ENCODE assay signal across 20 mouse cellular contexts in the genomic region with DNA sequence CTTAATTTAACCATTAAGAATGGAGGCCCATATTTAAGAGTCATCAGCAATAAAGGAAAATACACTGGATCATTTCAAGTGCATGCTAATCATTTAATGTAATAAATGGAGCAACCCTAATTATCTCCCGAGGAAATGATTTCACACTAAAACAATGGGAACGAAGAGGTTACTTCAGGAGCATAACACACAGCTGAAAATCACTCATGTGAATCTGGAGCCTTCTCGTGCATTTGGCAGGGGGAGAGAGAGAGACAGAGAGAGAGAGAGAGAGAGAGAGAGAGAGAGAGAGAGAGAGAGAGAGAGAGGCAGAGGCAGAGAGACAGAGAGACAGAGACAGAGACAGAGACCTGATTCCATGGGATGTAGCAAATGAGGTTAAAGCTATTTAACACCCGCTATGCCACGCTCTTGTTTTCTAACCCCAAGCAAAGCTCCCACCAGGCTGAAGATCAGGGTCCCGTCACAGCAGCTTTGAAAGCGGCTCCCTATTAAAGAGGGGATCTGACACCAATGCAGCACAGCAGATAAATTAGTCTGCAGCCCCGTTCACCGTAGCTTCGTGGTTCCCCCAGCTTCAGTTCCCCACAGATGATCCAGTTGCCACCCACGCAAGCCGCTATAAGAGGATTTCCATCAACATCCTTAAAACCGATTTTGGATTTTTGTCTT. TPM values are rescaled to one million over a fixed set of nuclear protein-coding genes. Genes with fewer than 3 reads are reported as not detected.
A peak's percentile ranks its signal among the peaks of the same experiment; 100 is the strongest.
DNase-seq lines count a peak whose midpoint lies in the region; ATAC-seq and TF ChIP-seq lines count a peak whose summit lies in the region.
"Had no signal": no experiment of that assay in that cellular context is flagged by ENCODE, and none has a peak within 500 bp of the region (broad histone marks: within the 10 kb centered on the region; RNA-seq: fewer than 3 reads in every experiment).

No protein-coding gene starts in this region.

- TF ChIP-seq CTCF in lung, embryonic 14.5 days (IDR thresholded peaks at IDR 0.05; ENCODE audit: low read depth) = no peak
- TF ChIP-seq CTCF in lung, adult 2 months (IDR thresholded peaks at IDR 0.05; ENCODE audit: insufficient read depth, low read length) = no peak

- no peaks in the 10 kb centered on the region for H3K36me3 ChIP-seq in lung, embryonic 14.5 days (ENCODE audit: insufficient read depth)
- no peaks in the 10 kb centered on the region for H3K36me3 ChIP-seq in midbrain, embryonic 11.5 days (ENCODE audit: control insufficient read depth, insufficient read depth, low read length)
- H3K36me3 ChIP-seq: embryonic facial prominence, embryonic 12.5 days; heart, embryonic 10.5 days; limb, embryonic 15.5 days had no signal

- H3K4me3 ChIP-seq in lung, embryonic 14.5 days (ENCODE audit: low read depth, low read length) = no peak overlapping the region
- H3K4me3 ChIP-seq in lung, adult 2 months (replicated peaks; ENCODE audit: extremely low read depth, low read depth, low read length) = no peak overlapping the region
- H3K4me3 ChIP-seq in midbrain, embryonic 11.5 days (ENCODE audit: low read depth, low read length) = no peak overlapping the region
- H3K4me3 ChIP-seq: embryonic facial prominence, embryonic 12.5 days; heart, embryonic 10.5 days; layer of hippocampus, adult 2 months; limb, embryonic 15.5 days; myocyte had no signal

- no peaks in the 10 kb centered on the region; the same call in 1 of the 2 replicates for H3K4me1 ChIP-seq in lung, embryonic 14.5 days (ENCODE audit: insufficient read depth)
- H3K4me1 ChIP-seq in lung, adult 2 months (ENCODE audit: control insufficient read depth, insufficient read depth, low read length) = no peaks in the 10 kb centered on the region
- H3K4me1 ChIP-seq in midbrain, embryonic 11.5 days (ENCODE audit: control insufficient read depth, insufficient read depth, low read length) = peaks cover 35% of the 10 kb centered on the region
- H3K4me1 ChIP-seq: heart, embryonic 10.5 days; limb, embryonic 15.5 days had no signal

- 50% methylated on average over 13 of the region's 13 CpGs for WGBS in lung, embryonic 14.5 days
- 66% methylated on average over 13 of the region's 13 CpGs for WGBS in lung, adult 2 months
- 24% methylated on average over 13 of the region's 13 CpGs for whole genome bisulfite sequencing in midbrain, embryonic 11.5 days

- peak; percentile 53 for DNase-seq in heart, adult 11 months
- DNase-seq in heart, adult 8-10 months (ENCODE audit: low spot score) = no peak
- no peak for DNase-seq in lung, embryonic 14.5 days
- no peak for DNase-seq in lung, adult 2 months
- no peak for DNase-seq in midbrain, embryonic 11.5 days (ENCODE audit: low spot score, missing footprints)
- peak; percentile 32 for DNase-seq in retina, embryonic 14.5 days (ENCODE audit: low spot score)
- DNase-seq in layer of hippocampus, adult 9-11 months = no peak
- DNase-seq: cerebellum, postnatal 25 days; gastrocnemius, postnatal 10 days; liver, postnatal 0 days; right cerebral cortex, postnatal 25 days had no signal

- H3K4me2 ChIP-seq in lung, embryonic 14.5 days = no peak overlapping the region
- peak overlapping the region; percentile 12; the same call in 1 of the 2 replicates for H3K4me2 ChIP-seq in midbrain, embryonic 11.5 days
- H3K4me2 ChIP-seq: embryonic facial prominence, embryonic 12.5 days; limb, embryonic 15.5 days had no signal

- no peaks in the 10 kb centered on the region for H3K9me3 ChIP-seq in lung, embryonic 14.5 days (ENCODE audit: low read depth, low read length)
- H3K9me3 ChIP-seq in midbrain, embryonic 11.5 days (ENCODE audit: control insufficient read depth, low read length) = no peaks in the 10 kb centered on the region
- H3K9me3 ChIP-seq: embryonic facial prominence, embryonic 12.5 days; heart, embryonic 10.5 days; limb, embryonic 15.5 days had no signal

- ATAC-seq in lung, embryonic 14.5 days (ENCODE audit: insufficient read depth) = no peak
- ATAC-seq in midbrain, embryonic 11.5 days (ENCODE audit: low FRiP score) = peak; percentile 25
- ATAC-seq in megakaryocyte progenitor cell, adult 5-6 weeks (replicated peaks; ENCODE audit: poor library complexity) = no peak
- ATAC-seq: inflammation-experienced regulatory T-cells, adult 6 months; liver, postnatal 0 days had no signal

- peak overlapping the region; percentile 12; the same call in 1 of the 2 replicates for H3K27ac ChIP-seq in lung, embryonic 14.5 days (ENCODE audit: low read depth)
- H3K27ac ChIP-seq in midbrain, embryonic 11.5 days (ENCODE audit: low read depth, low read length) = peak overlapping the region; percentile 3; the same call in 1 of the 2 replicates
- H3K27ac ChIP-seq: embryonic facial prominence, embryonic 12.5 days; heart, embryonic 10.5 days; kidney, postnatal 0 days; layer of hippocampus, adult 2 months; limb, embryonic 15.5 days had no signal

- TF ChIP-seq POLR2A in lung, adult 2 months (IDR thresholded peaks at IDR 0.05; ENCODE audit: borderline replicate concordance, extremely low read depth, low read depth, low read length) = no peak

- H3K9ac ChIP-seq in lung, embryonic 14.5 days = no peak overlapping the region
- H3K9ac ChIP-seq in midbrain, embryonic 11.5 days (ENCODE audit: low read length) = no peak overlapping the region
- H3K9ac ChIP-seq: embryonic facial prominence, embryonic 12.5 days; limb, embryonic 15.5 days; liver, postnatal 0 days had no signal

- no peaks in the 10 kb centered on the region for H3K27me3 ChIP-seq in lung, embryonic 14.5 days (ENCODE audit: insufficient read depth, low read length)
- H3K27me3 ChIP-seq in midbrain, embryonic 11.5 days (ENCODE audit: control insufficient read depth, insufficient read depth, low read length) = no peaks in the 10 kb centered on the region
- H3K27me3 ChIP-seq: embryonic facial prominence, embryonic 12.5 days had no signal

RNA-seq across cellular contexts. Expression of a gene that starts 59.3 kb away (rescaled TPM):
- total RNA-seq in heart, adult 8-10 months (2022) = not detected
- not detected in 2 replicates for polyA plus RNA-seq in lung, embryonic 14.5 days (2014; fragmentation: Nextera tagmentation; extraction: Ambion mirVana)
- not detected in 2 replicates for polyA plus RNA-seq in lung, adult 2 months (2012; rRNA removed)
- not detected in 2 replicates for polyA plus RNA-seq in midbrain, embryonic 11.5 days (2014; fragmentation: Nextera tagmentation; extraction: Ambion mirVana)
- not detected in 2 replicates for total RNA-seq in megakaryocyte progenitor cell, adult 5-6 weeks (2015)
- total RNA-seq in megakaryocyte progenitor cell, adult 5-6 weeks (2017) = not detected in 2 replicates
- total RNA-seq: adrenal gland, postnatal 4 days; gastrocnemius, postnatal 10 days had no signal
- polyA plus RNA-seq: embryonic facial prominence, embryonic 12.5 days; heart, embryonic 10.5 days; inflammation-experienced regulatory T-cells, adult 6 months; kidney, postnatal 0 days; limb, embryonic 15.5 days; liver, postnatal 0 days; myocyte had no signal

Comparison
In these comparisons a context has a peak if more than half of its experiments do, and no peak if none do; other contexts are left out.
1. DNase-seq: peak in heart, adult 11 months (single experiment) and retina, embryonic 14.5 days (single experiment); none in heart, adult 8-10 months (single experiment), lung, embryonic 14.5 days (single experiment), lung, adult 2 months (single experiment), midbrain, embryonic 11.5 days (single experiment) and layer of hippocampus, adult 9-11 months (single experiment).